Mouse (Mus musculus): ENCODE measurements at regions not wholly inside any gene's neighbourhood (a gene's known extent, or its start where the extent isn't known, plus 50 kb on each side); places are given as distances from the start of the nearest gene placed in this dataset.

DNA sequence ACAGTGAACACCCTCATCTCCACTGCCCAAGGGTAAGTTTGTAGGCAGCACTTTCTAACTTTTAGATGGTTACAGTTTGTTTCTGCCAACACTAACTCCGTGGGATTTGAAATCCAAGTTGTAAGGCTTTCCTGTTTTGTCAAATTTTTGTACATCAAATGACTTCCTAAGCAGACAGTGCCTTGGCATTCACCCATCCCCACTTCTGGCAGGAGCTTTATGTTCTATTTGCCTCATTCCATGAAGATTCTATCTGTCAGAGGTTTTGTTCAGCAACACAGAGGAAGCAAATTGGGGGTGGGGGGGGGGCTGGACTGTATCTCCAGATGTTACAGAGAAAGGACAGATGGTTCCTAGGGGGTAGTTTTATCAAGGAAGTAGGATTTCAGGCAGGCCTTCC is 54.6 kb upstream of the Bod1l start:
- H3K4me1 ChIP-seq (ENCODE audit: insufficient read depth) = no peaks in the 10 kb centered on the region
- H3K27me3 ChIP-seq (ENCODE audit: insufficient read depth, low read length) = no peaks in the 10 kb centered on the region
- TF ChIP-seq CTCF (IDR thresholded peaks at IDR 0.05; ENCODE audit: low read depth) = no peak
- ATAC-seq (no peak), DNase-seq (peak; percentile 13)
- H3K9me3 ChIP-seq (ENCODE audit: low read length) = no peaks in the 10 kb centered on the region
- H3K36me3 ChIP-seq (ENCODE audit: insufficient read depth) = no peaks in the 10 kb centered on the region
- H3K4me2 ChIP-seq (ENCODE audit: low read depth) = no peak overlapping the region
- WGBS = 58% methylated on average over 1 of the region's 1 CpGs
- no peak overlapping the region for H3K4me3 ChIP-seq (ENCODE audit: low read depth, low read length)
- no peak overlapping the region for H3K27ac ChIP-seq (ENCODE audit: low read depth, low read length)
- H3K9ac ChIP-seq = no peak overlapping the region
